Mouse (Mus musculus) right cerebral cortex, postnatal 14 days (tissue): ENCODE results near the gene Gm11127.
"Not testable (repeated sequence)": the region's sequence is repeated elsewhere in the genome, so short reads cannot be mapped to it uniquely, and the experiment has no call there.

Experiments used
- DNase-seq: peaks from one replicate; pipeline ENCODE4 v3.0.0; 2022

Gene Gm11127

DNA sequence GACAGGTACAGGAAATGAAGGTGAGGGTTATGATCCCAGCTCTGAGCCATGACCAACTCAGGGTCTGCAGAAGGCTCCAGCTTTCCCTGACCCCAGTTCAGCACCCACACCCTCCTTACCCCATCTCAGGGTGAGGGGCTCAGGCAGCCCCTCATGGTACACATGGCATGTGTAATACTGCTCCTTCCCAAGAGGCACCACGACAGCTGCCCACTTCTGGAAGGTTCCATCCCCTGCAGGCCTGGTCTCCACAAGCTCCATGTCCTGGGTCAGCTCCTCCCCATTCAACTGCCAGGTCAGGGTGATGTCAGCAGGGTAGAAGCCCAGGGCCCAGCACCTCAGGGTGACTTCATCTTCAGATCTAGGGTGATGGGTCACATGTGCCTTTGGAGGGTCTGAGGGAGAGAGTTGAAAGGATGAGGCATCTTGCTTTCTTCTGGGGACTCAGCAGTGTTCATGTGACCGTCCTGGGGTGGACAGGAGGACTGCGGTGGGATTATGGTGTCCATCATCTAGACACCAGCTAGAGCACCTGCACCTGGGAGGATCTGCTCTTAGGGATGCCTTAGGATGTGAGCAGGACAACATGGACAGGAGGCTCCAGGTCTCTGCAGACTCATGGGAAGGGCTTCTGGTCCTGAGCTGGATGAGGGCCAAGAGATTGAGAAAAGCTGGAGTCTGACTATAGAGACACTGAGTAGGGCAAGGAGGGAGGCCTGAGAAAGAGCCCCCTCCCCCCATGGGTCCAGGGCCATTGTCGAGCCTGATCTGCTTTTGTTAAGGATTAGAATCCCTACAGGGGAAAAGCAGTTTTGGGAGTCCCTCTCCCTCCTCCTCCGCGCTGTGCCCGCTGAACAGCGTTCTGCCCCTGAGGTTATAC lies 27.2 kb downstream of the Gm11127 start:
- DNase-seq, result not testable (repeated sequence)

DNA sequence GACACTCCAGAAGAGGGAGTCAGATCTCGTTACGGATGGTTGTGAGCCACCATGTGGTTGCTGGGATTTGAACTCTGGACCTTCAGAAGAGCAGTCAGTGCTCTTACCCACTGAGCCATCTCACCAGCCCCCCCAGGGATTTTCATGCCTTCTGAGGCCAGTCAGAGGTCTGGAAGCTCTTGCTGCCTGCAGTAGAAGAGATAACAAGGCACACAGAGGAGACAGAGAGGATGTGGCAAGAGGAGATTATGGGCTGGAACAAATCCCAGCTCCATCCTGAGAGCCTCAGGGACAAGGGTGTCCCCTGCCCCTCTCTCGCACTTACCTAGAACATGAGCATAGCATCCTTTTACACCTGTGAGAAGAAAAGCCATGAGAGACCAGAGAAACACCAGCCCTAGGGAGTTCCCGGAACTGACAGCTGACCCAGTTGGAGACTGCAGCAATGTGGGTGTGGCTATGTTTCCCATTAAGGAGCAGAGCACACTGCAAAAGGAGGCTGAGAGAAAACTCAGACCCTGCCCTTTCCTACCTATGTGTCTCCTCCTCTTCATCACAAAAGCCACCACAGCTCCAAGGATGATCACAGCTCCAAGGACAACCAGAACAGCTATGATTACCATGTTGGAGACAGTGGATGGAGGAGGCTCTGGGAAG lies 28.0 kb downstream of the Gm11127 start:
- not testable (repeated sequence) for DNase-seq

GRCm38 (mm10) chr17:36028879-36029619 lies 29.1 kb downstream of the Gm11127 start:
- DNase-seq, result no peak

- no peak for DNase-seq
Measured at GRCm38 (mm10) chr17:36027663-36028062, 30.5 kb downstream of the Gm11127 start.

GRCm38 (mm10) chr17:36025901-36026300 lies 32.3 kb downstream of the Gm11127 start:
- DNase-seq, result no peak

- DNase-seq, result no peak
Measured at GRCm38 (mm10) chr17:36025197-36025596, 33.0 kb downstream of the Gm11127 start.

GRCm38 (mm10) chr17:36023710-36024654 lies 34.2 kb downstream of the Gm11127 start:
- DNase-seq, result no peak

GRCm38 (mm10) chr17:36022922-36023321 lies 35.2 kb downstream of the Gm11127 start:
- no peak for DNase-seq

DNA sequence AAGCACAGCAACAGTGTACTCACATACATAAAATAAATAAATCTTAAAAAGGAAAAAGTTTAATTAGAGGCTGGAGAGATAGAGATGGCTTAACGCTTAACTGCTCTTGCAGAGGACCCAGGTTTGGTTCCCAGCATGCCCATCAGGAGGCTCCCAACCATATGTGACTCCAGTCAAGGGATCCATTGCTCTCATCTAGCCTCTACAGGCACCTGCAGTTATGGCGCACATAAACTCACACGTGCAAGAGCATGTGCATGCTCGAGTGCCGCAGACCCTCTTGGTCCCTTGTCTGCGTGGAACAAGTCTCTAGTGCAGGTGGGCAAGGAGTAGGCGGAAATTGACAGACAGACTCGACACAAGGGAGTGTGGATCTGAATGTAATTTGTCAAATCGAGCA lies 36.1 kb downstream of the Gm11127 start:
- no peak for DNase-seq

DNA sequence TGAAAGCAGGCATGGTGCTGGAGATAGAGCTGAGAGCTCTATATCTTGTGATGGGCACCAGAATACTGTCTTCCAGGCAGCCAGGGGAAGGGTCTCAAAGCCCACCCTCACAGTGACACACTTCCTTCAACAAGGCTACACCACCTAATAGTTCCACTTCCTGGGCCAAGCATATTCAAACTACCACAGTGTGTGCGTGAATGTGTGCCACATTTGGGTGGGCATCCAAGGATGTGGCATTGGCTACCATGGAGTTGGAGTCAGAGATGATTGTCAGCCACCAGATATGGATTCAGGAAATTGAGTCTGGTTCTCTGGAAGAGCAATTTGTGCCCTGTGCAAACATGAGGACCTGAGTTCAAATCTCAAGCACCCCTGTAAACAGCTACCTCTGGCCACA lies 36.9 kb downstream of the Gm11127 start:
- no peak for DNase-seq

GRCm38 (mm10) chr17:36020191-36021073 lies 37.7 kb downstream of the Gm11127 start, which contains the start of gene H2-T24:
H2-T24 (minus strand) TSS chr17:36020560.
- no peak for DNase-seq

GRCm38 (mm10) chr17:36019519-36019918 lies 38.7 kb downstream of the Gm11127 start:
- DNase-seq, result no peak

- no peak for DNase-seq
Measured at GRCm38 (mm10) chr17:36018979-36019378, 39.2 kb downstream of the Gm11127 start.

DNA sequence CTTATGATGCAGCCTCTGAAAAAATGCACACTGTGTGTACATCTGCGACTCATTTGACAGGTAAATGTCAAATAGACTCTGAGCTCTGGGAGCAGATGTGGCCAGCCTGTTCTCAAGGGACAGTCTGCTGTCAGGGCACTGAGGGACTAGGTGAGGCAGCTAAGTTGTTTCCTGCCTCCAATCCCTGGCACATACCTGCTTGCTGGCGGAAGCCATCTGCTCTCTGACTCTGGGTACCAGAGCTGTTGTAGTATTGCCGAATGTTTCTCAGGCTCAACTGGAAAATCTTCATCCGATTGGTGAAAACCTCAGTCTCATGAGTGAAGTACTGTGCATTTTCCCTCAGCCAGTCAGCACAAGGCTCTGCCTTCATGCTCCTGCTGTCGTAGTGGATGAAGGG lies 41.1 kb downstream of the Gm11127 start:
- no peak for DNase-seq

DNA sequence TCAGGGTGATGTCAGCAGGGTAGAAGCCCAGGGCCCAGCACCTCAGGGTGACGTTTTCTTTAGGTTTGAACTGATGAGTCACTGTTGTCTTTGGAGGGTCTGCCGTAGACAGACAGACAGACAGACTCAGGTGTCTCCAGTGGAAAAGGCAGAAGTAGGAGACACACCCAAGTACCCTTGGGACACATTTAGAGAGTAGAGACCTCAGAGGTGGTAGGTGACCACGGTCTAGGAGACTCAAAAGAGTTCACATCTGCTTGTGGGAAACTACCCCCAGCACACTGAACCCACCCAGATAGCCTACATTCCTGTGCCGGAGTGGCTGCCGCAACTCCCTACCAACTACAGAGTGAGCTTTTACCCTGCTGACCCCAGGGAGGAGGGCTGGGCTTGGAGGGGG lies 43.2 kb downstream of the Gm11127 start:
- no peak for DNase-seq
